Mouse (Mus musculus): ENCODE data around the gene Pofut2.

DNA sequence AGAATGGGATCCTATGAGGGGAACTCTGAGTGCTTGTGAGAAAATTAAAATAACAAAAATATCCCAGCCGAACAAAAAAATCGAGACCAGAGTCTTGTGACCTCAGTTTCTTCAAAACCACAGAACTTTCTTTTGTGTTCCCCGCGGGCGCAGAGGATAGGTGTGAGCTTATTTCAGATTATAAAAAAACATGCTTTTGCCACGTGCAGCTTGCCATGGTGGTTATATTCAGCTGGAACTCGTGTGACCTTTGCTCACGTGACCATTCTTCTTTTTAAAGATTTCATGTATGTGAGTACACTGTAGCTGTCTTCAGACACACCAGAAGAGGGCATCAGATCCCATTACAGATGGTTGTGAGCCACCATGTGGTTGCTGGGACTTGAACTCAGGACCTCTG is 30.5 kb downstream of the Pofut2 start:
- TF ChIP-seq CTCF (IDR thresholded peaks at IDR 0.05; ENCODE audit: borderline replicate concordance, insufficient read depth, low read depth, low read length) (no peak), POLR2A (IDR thresholded peaks at IDR 0.05; ENCODE audit: borderline replicate concordance, insufficient read depth, low read length) (no peak)

All from cerebellum, adult 2 months (tissue).